Mouse (Mus musculus) C2C12 (cell line): ENCODE measurements around the gene Brd3. TPM values are rescaled to one million over a fixed set of nuclear protein-coding genes. Genes with fewer than 3 reads are reported as not detected.

Source experiments
- H3K27me3 ChIP-seq: one replicate; pipeline ENCODE4 v1.6.1; 2011; ENCODE audit not compliant: control insufficient read depth, insufficient read depth, insufficient read length
- H3K36me3 ChIP-seq: one replicate; pipeline ENCODE4 v1.6.1; 2011; ENCODE audit not compliant: control insufficient read depth, insufficient read depth
- H3K4me3 ChIP-seq: one replicate; pipeline ENCODE4 v1.5.1; 2011; ENCODE audit warnings: mild to moderate bottlenecking, control low read depth; ENCODE audit not compliant: poor library complexity, insufficient read depth, severe bottlenecking
- H3K79me2 ChIP-seq: one replicate; pipeline ENCODE4 v1.6.1; 2011; ENCODE audit not compliant: control insufficient read depth, insufficient read depth
- H3K79me3 ChIP-seq: one replicate; pipeline ENCODE4 v1.6.1; 2011; ENCODE audit warnings: low read depth, control low read depth
- H3ac ChIP-seq: one replicate; pipeline ENCODE3; 2011; ENCODE audit warnings: low read depth; ENCODE audit not compliant: control insufficient read depth, insufficient read length
- CEBPB ChIP-seq: IDR thresholded peaks from one replicate; pipeline ENCODE4 v1.6.1; 2011; ENCODE audit warnings: low read depth, mild to moderate bottlenecking, control low read depth, moderate library complexity
- CTCF ChIP-seq: IDR thresholded peaks from one replicate; pipeline ENCODE4 v1.5.1; 2011; ENCODE audit not compliant: control insufficient read depth, insufficient read depth, insufficient read length
- FOSL1 ChIP-seq: IDR thresholded peaks from one replicate; pipeline ENCODE4 v1.8.0; 2011; ENCODE audit warnings: mild to moderate bottlenecking, low read length; ENCODE audit not compliant: poor library complexity, insufficient read depth, severe bottlenecking
- MAX ChIP-seq: IDR thresholded peaks from one replicate; pipeline ENCODE4 v1.6.1; 2011; ENCODE audit warnings: mild to moderate bottlenecking, control low read depth
- MYOD1 ChIP-seq: IDR thresholded peaks from one replicate; pipeline ENCODE4 v1.6.1; 2011; ENCODE audit warnings: low read depth; ENCODE audit not compliant: control insufficient read depth, insufficient read length
- MYOG ChIP-seq: IDR thresholded peaks from one replicate; pipeline ENCODE4 v1.6.1; 2011; ENCODE audit not compliant: control insufficient read depth, insufficient read length; ENCODE audit errors: extremely low read depth
- USF1 ChIP-seq: IDR thresholded peaks from one replicate; pipeline ENCODE4 v1.6.1; 2011; ENCODE audit warnings: low read depth, mild to moderate bottlenecking, control low read depth, moderate library complexity
- polyA plus RNA-seq: library from polyadenylated mRNA; unstranded; fragments of >200 nt; fragmentation: generic; extraction: Trizol; gene quantifications from one replicate; pipeline ENCODE4 v1.2.1, GENCODE M21; 2012; ENCODE audit warnings: missing spikeins

Gene Brd3
- polyA plus RNA-seq, 1 experiment, result 21.6 TPM

DNA sequence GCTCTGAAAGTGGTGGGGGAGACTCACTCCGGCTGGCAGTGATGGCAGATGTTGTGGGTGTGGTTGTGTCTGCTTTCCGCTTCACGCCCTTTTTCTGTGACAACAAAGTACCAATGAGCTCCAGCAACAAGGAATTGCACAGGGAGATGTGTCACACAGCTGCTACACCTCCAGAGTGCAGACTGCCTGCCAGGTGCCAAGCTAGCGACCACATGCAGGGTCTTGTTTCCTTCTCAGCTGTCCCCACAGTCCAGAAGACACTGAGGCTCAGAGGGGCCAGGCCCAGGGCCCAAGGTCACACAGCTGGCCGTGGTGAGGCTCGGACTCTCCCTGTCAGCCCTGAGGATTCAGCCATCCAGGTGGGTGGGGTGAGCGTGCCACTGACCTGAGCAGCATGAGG, 47.7 kb downstream of the Brd3 start:
- no peak overlapping the region for H3K4me3 ChIP-seq
- no peak for TF ChIP-seq FOSL1
- TF ChIP-seq MYOD1, result no peak
- TF ChIP-seq CEBPB, result no peak
- no peak for TF ChIP-seq USF1
- TF ChIP-seq MAX, result no peak
- no peak for TF ChIP-seq MYOG
- TF ChIP-seq CTCF, result no peak
- peaks cover 31% of the 10 kb centered on the region for H3K79me2 ChIP-seq
- peaks cover 15% of the 10 kb centered on the region for H3K79me3 ChIP-seq
- peaks cover 71% of the 10 kb centered on the region for H3K36me3 ChIP-seq
- H3ac ChIP-seq, result no peak overlapping the region
- H3K27me3 ChIP-seq, result no peaks in the 10 kb centered on the region

- H3K27me3 ChIP-seq, result no peaks in the 10 kb centered on the region
- H3K4me3 ChIP-seq, result no peak overlapping the region
- no peaks in the 10 kb centered on the region for H3K79me2 ChIP-seq
- no peaks in the 10 kb centered on the region for H3K79me3 ChIP-seq
- TF ChIP-seq USF1 (no peak), CEBPB (no peak), FOSL1 (no peak), MYOG (no peak), MAX (no peak), MYOD1 (no peak), CTCF (no peak)
- H3K36me3 ChIP-seq, result peaks cover 73% of the 10 kb centered on the region
- no peak overlapping the region for H3ac ChIP-seq
Observed at GRCm38 (mm10) chr2:27450226-27450625, 57.2 kb downstream of the Brd3 start.

GRCm38 (mm10) chr2:27447782-27448181, 59.7 kb downstream of the Brd3 start:
- no peaks in the 10 kb centered on the region for H3K27me3 ChIP-seq
- no peaks in the 10 kb centered on the region for H3K79me2 ChIP-seq
- no peak overlapping the region for H3K4me3 ChIP-seq
- no peaks in the 10 kb centered on the region for H3K79me3 ChIP-seq
- H3ac ChIP-seq, result no peak overlapping the region
- H3K36me3 ChIP-seq, result peaks cover 68% of the 10 kb centered on the region
- TF ChIP-seq CEBPB, result no peak
- no peak for TF ChIP-seq USF1
- no peak for TF ChIP-seq FOSL1
- TF ChIP-seq MYOG, result no peak
- TF ChIP-seq MAX, result no peak
- TF ChIP-seq CTCF, result no peak
- TF ChIP-seq MYOD1, result no peak

- Histone ChIP-seq H3K36me3 (peaks cover 60% of the 10 kb centered on the region), H3ac (no peak overlapping the region), H3K79me3 (no peaks in the 10 kb centered on the region), H3K27me3 (no peaks in the 10 kb centered on the region), H3K4me3 (no peak overlapping the region), H3K79me2 (no peaks in the 10 kb centered on the region)
- TF ChIP-seq FOSL1, result no peak
- no peak for TF ChIP-seq MYOD1
- TF ChIP-seq USF1, result no peak
- no peak for TF ChIP-seq CTCF
- TF ChIP-seq MAX, result no peak
- TF ChIP-seq CEBPB, result no peak
- no peak for TF ChIP-seq MYOG
Observed at GRCm38 (mm10) chr2:27446812-27447211, 60.6 kb downstream of the Brd3 start.

DNA sequence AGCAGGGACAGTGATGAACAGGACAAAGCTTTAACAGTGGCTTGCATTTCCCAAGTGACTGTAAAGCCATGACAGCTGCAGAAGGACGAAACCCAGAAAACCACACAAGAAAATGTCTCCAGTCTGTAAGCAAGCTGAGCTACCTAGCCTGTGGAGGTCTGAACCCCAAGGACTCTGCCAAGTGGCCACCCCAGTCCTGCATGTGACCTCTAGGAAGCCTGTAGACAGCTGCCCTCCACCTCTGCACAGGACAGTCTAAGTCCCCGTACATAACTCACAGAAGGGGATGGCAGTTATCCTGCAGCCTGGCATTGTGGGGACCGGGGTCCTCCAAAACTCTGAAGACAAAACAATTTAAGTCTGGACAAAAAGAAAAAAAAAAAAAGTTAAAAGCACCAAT, 61.6 kb downstream of the Brd3 start:
- H3K36me3 ChIP-seq, result peaks cover 52% of the 10 kb centered on the region

GRCm38 (mm10) chr2:27443450-27443708, 64.1 kb downstream of the Brd3 start:
- Histone ChIP-seq H3K79me2 (no peaks in the 10 kb centered on the region), H3K79me3 (no peaks in the 10 kb centered on the region), H3K36me3 (peaks cover 27% of the 10 kb centered on the region), H3K4me3 (no peak overlapping the region), H3K27me3 (no peaks in the 10 kb centered on the region), H3ac (no peak overlapping the region)
- TF ChIP-seq FOSL1 (no peak), MAX (no peak), MYOD1 (no peak), CTCF (no peak), CEBPB (no peak), USF1 (no peak), MYOG (no peak)

More for the DNA sequence above, 61.6 kb downstream of the Brd3 start:
- Histone ChIP-seq H3K4me3 (no peak overlapping the region), H3K79me2 (no peaks in the 10 kb centered on the region), H3K79me3 (no peaks in the 10 kb centered on the region), H3ac (no peak overlapping the region), H3K27me3 (no peaks in the 10 kb centered on the region)
- TF ChIP-seq FOSL1 (no peak), MAX (no peak), CEBPB (no peak), USF1 (no peak), MYOG (no peak), CTCF (no peak), MYOD1 (no peak)
